9 mouse cellular contexts compared by ENCODE assay signal in genomic region chr2:21091058-21091971, GRCm38 (mm10).
DNase-seq lines count a peak whose midpoint lies in the region; ATAC-seq lines count a peak whose summit lies in the region.
"Had no signal": no experiment of that assay in that cellular context is flagged by ENCODE, and none has a peak within 500 bp of the region (broad histone marks: within the 10 kb centered on the region; RNA-seq: fewer than 3 reads in every experiment).

No protein-coding gene starts in this region.

- no peaks in the 10 kb centered on the region for H3K27me3 ChIP-seq in heart, embryonic 12.5 days (replicated peaks)

- no peak overlapping the region for H3K4me3 ChIP-seq in heart, embryonic 12.5 days

- 68% methylated on average over 4 of the region's 4 CpGs for WGBS in heart, embryonic 12.5 days

- no peak for ATAC-seq in heart, embryonic 12.5 days (ENCODE audit: insufficient number of reproducible peaks, low FRiP score)

- peak; percentile 23 to 27 for DNase-seq in heart, postnatal 10 days
- peak; percentile 6 for DNase-seq in c-Kit-positive CD71-positive TER-119-negative erythroid progenitor cells, embryonic 14.5 days (ENCODE audit: low read depth)
- peak; percentile 28 for DNase-seq in gonadal fat pad, adult 2 months (ENCODE audit: low read depth)
- peak; percentile 24 for DNase-seq in layer of hippocampus, adult 9-10 months (ENCODE audit: low spot score)
- DNase-seq in right cerebral cortex, postnatal 10 days (ENCODE audit: low spot score in 2 of 2), result peak; percentile 39 to 50
- no peak for DNase-seq in yolk sac, embryonic 10.5 days (ENCODE audit: low spot score)
- no peak for DNase-seq in ovary, postnatal 14 days (ENCODE audit: low spot score)

- H3K4me2 ChIP-seq in heart, embryonic 12.5 days, result no peak overlapping the region

- peaks cover 11% of the 10 kb centered on the region; the same call in 1 of the 2 replicates for H3K4me1 ChIP-seq in heart, embryonic 12.5 days (replicated peaks)

- no peak overlapping the region for H3K9ac ChIP-seq in heart, embryonic 12.5 days

- no peaks in the 10 kb centered on the region for H3K9me3 ChIP-seq in heart, embryonic 12.5 days (replicated peaks)
- H3K9me3 ChIP-seq: G1E had no signal

- H3K27ac ChIP-seq in heart, embryonic 12.5 days (ENCODE audit: poor library complexity, severe bottlenecking), result no peak overlapping the region

- H3K36me3 ChIP-seq in heart, embryonic 12.5 days, result no peaks in the 10 kb centered on the region
- H3K36me3 ChIP-seq: G1E had no signal

- intact Hi-C loops in heart, postnatal 10 days (cut with DNase I), result no loop called here

Comparison
In these comparisons a context has a peak if more than half of its experiments do, and no peak if none do; other contexts are left out.
1. DNase-seq: peak in heart, postnatal 10 days (2 of 2), c-Kit-positive CD71-positive TER-119-negative erythroid progenitor cells, embryonic 14.5 days (single experiment), gonadal fat pad, adult 2 months (single experiment), layer of hippocampus, adult 9-10 months (single experiment) and right cerebral cortex, postnatal 10 days (2 of 2); none in yolk sac, embryonic 10.5 days (single experiment) and ovary, postnatal 14 days (single experiment).